Mouse (Mus musculus) large intestine, adult 2 months (tissue): Measurements from ENCODE around the gene Rad9b. TPM values are rescaled to one million over a fixed set of nuclear protein-coding genes. Genes with fewer than 3 reads are reported as not detected.
A peak's percentile ranks its signal among the peaks of the same experiment; 100 is the strongest.

Source experiments
- DNase-seq: peaks from one replicate; pipeline ENCODE4 v3.0.0-alpha.2; 2012; ENCODE audit warnings: low read depth, low spot score
- WGBS: fragments of 180-500 bp; shearing (Covaris S2); methylation state at CpG from one replicate; pipeline ENCODE4 v1.1.7; 2018; 5-methylcytosine and 5-hydroxymethylcytosine counted together
- polyA plus RNA-seq: library from polyadenylated mRNA; depleted of rRNA; stranded (reverse); fragments of >200 nt; gene quantifications from 2 replicates; pipeline ENCODE4 v1.2.3, GENCODE M21; 2012; rRNA removed

Rad9b gene
- 0.95 and 1.7 TPM in 2 replicates for polyA plus RNA-seq

DNA sequence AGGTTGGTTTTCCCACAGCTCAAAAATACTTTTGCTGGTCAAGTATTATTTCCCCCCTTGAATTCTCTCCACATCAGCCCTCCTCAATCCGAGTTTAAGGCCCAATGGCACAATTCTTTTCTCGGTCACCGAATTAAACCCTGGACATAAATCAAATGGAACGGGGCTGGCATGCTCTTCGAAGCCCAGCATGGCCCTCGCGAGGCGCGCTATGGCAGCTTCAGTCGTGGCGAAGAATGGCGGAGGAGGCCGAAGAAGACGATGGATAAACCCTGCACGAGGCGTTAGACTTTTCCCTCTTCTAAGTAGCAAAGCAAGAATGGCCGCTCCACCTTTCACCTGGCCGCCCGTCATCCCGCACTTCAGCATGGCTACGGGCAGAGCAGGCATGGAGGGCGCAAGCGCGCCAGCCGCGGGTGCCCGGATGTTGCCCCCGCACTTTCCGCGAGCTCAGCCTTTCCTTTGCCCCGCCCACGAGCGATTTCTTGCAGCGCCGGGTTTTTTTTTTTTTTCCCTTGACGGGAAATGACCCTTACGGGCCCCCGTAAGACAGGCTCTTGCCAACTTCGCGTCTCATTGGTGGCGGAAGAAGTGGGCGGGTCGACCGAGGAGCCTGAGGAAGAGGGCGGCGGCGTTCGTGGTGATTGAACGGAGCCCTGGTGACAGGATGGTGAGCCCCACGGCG, at the start of gene Rad9b, which contains the start of gene Vps29:
Rad9b (minus strand) TSS at position 427 of the 685 bp plus-strand sequence.
Vps29 (plus strand) TSS at position 563 of the 685 bp plus-strand sequence.
- peak; percentile 98 for DNase-seq
- under 1% methylated on average over 51 of the region's 51 CpGs for WGBS

DNA sequence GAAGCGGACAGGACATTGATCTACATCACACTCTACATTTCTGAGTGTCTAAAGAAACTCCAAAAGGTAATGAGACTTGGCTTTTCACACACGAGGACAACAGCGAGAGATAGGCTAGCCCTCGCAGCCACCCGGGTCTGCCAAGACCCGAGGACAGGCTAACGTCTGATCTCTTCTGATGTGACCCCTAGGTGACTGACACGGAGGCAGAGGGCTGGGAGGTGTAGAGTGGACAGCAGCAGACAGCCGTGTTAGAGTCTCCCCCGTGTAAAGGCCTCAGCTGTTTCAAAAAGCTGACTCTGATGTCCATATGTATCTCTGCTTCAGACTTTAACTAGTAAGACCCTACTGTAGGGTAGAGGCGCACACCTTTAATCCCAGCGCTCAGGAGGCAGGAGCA, 49.3 kb upstream of the Rad9b start:
- no peak for DNase-seq
- WGBS: 92% methylated on average over 12 of the region's 12 CpGs

DNA sequence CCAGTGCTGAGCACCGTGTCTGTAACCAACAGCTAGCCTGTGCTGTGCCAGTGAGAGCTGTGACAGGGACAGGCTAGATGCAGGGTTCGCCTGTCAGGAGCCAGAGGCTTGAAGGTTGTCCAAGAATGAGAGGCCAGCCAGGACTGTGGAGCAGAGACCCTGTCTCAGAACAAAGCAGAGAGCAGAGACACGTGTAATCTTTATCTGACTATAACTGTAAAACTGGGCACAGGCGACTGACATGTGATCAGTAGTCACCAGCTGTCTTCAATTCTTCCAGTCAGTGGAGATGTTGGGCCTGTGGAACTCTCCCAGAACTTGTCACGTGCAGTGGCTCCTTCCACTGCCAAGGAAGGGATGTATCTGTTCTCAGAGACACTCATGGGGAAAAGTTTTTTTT, 48.7 kb upstream of the Rad9b start:
- no peak for DNase-seq
- WGBS: 81% methylated on average over 5 of the region's 5 CpGs

DNA sequence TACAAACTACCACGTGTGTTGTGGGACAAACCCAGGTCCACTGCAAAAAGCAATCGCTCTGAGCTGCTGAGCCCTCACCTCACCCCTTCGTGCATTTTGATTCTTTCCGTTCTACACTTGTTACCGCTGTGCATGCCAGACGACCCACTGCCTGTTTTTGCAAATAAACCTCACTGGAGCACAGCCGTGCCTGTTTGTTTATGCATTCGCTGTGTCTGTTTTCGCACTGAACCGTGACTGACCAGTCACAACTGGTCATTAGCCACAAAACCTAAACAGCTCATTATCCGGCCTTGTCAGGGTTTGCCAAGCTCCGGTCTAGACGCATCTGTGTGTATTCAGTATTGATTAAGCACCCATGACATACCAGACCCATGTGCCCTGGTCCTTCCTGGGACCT, 48.1 kb upstream of the Rad9b start:
- no peak for DNase-seq

DNA sequence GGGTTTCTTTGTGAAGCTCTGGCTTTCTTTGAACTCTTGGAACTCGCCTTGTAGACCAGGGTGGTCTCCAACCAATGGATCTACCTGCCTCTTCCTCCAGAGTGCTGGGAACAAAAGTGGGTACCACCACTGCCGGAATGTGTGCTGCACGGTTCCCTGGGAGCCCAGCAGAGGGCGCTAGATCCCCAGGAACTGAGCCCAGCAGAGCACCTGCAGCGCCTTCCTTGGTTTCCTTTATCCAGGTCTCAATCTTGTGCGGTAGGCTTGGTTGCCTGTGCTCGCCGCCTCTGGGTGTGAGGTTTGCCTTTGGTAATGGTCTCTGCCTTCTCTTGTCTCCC, 47.2 kb upstream of the Rad9b start:
- no peak for DNase-seq
- WGBS: 21% methylated on average over 8 of the region's 8 CpGs

More for the DNA sequence above, 48.1 kb upstream of the Rad9b start:
- 79% methylated on average over 13 of the region's 13 CpGs for WGBS

DNA sequence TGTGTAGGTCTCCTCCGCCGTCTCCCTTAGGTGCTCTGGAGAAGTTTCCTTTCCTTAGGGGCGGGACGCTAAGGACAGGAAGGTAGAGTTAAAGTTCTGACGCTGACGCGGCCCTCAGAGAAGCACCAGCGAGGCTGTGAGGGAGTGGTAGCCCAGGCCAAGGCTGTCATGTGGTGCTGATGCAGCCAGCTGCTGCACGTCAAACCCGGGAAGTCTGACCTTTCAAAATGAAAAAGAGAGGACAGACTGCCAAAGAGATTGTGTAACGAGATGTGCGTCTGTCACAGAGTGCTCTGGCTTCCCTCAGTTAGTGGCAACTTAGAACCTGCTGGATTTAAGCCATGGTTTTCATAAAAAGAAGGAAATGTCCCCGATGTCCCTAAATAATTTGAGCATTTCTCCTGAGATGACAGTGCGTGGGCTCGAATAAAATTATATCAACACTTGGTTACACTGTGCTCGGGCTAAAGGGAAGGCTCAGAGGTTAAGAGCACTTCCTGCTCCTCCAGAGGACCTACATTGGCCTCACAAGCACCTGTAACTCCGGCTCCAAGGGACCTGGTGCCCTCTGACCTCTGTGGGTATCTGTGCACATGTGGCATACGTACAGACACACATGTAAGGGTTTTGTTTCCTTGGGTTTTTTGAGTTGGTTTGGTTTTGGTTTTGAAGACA, 46.7 kb upstream of the Rad9b start:
- WGBS: 60% methylated on average over 18 of the region's 18 CpGs
- no peak for DNase-seq

DNA sequence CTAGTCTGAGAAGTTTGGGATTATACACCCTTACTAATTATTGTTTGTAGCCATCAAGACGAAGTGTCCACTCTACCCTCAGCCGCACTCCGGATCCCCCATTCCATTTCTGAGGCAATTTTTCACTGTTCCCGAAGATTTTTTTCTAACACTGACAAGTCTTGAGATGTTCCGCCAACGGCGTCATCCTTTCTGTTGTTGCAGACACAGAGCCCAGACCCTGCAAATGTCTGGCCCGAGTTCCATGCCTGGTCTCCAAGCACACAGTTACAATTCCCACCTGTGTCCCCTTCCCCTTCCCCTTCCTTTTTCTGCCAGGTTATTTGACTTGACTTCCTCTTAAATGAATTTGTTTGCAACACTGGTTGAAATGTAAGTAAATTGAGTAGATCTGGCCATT, 45.8 kb upstream of the Rad9b start:
- WGBS: 84% methylated on average over 8 of the region's 8 CpGs
- no peak for DNase-seq

DNA sequence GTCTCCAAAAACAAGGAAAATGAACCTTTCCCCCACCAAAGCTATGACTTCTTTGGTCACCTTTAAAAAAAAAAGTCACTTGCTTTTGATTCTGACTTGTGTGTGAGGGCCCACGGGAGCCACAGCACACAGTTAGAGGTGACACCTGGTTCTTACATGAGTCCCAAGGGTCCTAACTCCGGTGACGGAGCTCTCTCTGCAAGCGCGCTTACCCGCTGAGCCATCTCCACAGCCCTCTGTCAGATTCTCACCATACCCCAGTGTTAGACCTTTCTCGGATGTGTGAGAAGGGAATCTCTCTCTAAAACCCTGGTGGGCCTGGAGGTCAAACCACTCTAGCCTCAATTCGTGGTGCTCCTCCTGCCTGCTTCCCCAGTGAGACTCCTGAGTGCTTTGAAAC, 43.5 kb upstream of the Rad9b start:
- DNase-seq: no peak
- WGBS: 88% methylated on average over 8 of the region's 8 CpGs

DNA sequence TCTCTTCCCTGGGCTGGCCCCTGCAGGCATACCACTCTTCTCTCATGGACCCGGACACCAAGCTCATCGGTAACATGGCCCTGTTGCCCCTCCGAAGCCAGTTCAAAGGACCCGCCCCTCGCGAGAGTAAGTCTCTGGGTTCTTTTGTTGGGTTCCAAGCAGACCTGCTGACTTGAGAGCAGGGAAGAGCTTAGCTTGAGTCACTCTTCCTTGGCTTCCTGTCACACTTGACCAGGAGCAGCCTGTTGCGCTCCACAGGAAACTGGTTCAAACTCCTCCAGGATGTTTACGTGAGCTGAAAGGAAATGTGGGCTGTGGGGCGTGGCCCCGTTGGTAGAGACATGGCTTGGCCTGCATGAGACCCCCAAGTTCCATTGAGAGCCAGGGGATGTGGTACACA, 42.8 kb upstream of the Rad9b start:
- 68% methylated on average over 10 of the region's 10 CpGs for WGBS
- DNase-seq: no peak

DNA sequence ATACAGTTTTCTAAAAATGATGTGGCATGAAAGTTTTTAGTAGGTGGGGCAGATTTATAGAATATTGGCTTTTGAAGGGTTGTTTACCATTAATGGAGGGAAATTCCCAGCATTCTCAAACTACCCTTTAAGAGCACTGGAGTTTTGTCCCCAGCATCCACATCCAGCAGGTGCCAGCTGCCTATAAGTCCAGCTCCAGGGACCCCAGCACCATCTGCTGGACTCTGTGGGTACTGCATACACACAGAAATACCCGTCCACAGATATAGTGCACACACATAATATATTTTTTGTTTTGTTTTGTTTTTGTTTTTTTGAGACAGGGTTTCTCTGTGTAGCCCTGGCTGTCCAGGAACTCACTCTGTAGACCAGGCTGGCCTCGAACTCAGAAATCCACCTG, 39.9 kb upstream of the Rad9b start:
- WGBS: 50% methylated on average over 2 of the region's 2 CpGs
- DNase-seq: peak; percentile 44

DNA sequence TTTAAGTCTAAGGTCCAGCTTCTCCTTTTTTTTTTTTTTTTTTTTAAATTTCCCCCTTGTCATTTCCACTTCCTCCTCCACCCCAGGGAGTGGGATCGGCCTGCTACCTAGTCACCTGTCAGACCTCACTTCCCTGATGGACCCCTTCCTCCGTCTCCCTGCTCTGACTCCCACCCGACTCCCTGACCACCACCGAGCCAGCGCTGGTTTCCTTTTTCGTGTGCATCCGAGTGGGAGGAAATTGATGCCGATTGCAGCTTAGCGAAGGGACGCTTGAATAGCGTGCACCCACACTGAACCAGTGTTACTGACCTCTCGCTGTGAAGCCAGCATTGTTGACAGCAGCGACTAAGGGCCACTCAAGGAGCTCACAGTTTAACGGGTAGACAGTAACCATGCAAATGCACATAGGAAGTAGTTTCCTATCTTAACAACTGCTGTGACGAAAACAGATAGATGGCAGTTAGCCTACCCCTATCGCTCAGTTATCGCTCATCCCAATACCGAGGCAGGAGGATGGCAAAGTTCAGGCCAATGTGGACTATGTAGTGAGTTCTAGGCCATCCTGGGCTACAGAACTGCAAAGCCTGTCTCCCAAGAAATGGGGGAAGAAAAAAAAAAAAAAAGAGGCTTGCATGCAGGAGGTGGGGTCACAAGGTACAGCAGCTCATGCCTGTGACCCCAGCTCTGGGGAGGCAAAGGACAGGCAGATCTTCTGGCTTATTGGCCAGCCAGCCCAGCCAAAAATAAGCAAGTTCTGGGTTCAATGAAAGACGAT, 38.4 kb upstream of the Rad9b start:
- no peak for DNase-seq
- 5% methylated on average over 19 of the region's 19 CpGs for WGBS

DNA sequence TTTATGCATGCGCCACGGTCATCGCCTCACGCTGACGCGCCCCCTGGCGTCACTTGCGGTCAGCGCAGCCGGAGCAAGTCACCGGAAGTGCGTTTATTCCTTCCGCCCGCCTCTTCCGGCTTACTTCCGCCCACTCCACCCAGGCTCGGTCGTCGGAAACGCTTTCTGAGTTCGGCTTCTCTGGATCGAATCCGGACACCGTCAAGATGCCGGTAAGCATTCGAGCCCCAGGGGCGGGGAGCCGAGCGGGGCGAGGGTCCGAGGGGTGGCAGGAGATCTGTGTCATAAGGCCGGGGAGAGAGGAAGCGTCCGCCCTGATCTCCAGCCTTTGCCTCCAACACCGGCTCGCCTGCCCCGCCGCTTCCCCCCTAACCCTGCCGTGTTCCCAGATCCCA, 37.8 kb upstream of the Rad9b start, which contains the start of gene Arpc3:
Arpc3 (plus strand) TSS at position 93 of the 395 bp plus-strand sequence.
- WGBS: under 1% methylated on average over 39 of the region's 39 CpGs

DNA sequence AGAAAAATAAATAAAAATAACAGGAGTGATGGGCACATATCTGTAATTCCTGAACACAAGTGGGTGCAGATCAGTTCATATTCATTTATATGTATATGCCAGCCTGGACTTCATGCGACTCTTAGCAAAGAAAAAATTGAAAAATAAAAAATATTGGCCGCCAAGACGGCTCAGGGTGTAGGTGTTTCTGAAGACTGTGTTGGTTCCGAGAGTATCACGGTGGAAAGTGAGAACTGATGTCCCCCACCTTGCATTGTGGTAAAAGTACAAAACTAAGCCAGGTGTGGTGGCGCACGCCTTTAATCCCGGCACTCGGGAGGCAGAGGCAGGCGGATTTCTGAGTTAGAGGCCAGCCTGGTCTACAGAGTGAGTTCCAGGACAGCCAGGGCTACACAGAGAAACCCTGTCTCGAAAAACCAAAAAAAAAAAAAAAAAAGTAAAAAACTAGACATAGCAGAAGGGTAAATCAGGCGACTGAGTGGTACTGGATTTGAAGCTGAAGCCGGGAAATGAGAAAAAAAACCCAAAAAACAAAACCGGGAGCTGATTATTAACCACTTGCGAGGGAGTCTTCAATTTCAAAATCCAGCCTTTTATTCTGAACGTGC, 37.2 kb upstream of the Rad9b start:
- WGBS: 47% methylated on average over 15 of the region's 16 CpGs
- DNase-seq: no peak

More for the DNA sequence above, 37.8 kb upstream of the Rad9b start, which contains the start of gene Arpc3:
- DNase-seq: peak; percentile 67

DNA sequence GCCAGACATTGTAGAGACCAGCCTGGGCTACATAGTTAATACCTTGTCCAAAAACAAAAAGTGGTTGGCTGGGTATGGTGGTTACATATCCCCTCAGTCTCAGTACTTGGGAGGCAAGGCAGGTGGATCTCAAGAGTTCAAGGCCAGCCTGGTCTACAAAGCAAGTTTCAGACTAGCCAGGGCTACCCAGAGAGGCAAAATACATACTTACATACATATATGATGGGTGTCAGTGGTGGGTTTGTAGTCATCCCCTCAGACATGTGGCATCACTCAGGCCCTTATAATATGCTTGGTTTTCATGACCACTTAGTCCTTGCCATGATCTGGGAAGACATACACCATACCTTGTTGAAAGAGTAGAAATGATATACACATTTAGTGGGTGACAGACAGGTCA, 36.6 kb upstream of the Rad9b start:
- no peak for DNase-seq

DNA sequence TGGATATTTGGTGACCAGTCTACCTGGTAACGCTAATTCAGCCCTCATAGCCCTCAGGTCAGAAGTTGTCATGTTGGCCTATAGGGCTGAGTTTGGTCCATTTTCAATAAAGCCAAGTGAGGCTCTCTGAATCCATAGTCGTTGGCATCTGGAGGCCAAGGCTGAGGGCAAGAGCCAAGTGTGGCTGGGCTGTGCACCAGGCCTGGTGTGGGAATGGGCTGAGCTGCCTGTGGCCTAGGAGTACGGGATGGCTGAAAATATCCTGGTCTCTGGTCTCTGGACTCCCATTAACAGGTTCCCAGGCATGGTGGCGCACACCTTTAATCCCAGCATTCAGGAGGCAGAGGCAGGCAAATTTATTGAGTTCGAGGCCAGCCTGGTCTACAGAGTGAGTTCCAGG, 36.0 kb upstream of the Rad9b start:
- no peak for DNase-seq
- WGBS: 91% methylated on average over 5 of the region's 5 CpGs

DNA sequence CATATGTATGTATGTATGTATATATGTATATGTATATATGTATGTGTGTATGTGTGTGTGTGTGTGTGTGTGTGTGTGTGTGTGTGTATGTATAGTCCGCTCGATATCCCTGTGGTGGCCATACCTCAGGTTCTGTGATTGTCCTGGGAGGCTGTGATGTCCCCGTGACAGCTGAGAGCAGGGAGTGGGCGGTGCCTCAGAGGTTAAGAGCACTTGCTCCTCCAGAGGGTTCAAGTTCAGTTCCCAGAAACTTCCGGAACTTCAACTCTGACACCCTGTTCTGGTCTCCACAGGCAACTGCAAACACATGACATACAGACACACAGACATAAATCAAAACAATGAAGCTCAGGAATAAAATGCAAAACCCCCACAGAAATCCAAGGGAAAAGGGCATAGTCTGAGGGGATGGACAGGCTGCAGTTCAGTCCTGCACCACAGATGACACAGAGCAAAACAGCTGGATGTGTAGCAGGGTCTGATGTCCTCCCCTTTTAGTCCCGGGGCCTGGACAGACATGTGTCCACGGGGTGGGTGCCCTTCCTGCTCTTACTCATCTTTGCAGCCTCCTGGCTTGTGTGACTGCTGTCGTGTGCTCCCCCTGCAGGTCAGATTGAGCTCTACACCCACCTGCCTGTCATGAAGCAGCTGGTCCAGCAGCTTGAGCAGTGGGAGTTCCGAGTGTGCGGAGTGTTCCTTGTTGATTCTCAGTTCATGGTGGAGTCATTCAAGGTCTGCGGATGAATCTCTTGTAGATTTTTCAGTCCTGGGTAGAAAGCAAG, 25.5 kb upstream of the Rad9b start:
- DNase-seq: no peak
- WGBS: 44% methylated on average over 11 of the region's 11 CpGs

DNA sequence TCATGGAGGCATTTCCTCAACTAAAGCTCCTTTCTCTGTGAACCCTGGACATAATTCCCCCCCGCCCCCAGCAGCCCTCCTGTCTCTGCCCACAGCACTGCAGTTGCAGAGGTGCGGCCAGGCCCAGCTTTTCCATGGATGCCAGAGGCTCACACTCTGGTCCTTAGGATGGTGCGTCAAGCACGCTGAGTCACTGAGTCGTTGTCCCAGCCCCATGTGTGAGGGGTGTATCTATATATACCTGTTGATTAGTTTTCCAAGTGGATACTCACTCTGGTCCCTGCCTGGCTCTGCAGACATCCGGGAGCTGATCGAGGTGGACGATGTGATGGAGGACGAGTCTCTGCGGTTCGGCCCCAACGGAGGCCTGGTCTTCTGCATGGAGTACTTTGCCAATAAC, 24.1 kb upstream of the Rad9b start:
- no peak for DNase-seq
- WGBS: 93% methylated on average over 12 of the region's 12 CpGs

DNA sequence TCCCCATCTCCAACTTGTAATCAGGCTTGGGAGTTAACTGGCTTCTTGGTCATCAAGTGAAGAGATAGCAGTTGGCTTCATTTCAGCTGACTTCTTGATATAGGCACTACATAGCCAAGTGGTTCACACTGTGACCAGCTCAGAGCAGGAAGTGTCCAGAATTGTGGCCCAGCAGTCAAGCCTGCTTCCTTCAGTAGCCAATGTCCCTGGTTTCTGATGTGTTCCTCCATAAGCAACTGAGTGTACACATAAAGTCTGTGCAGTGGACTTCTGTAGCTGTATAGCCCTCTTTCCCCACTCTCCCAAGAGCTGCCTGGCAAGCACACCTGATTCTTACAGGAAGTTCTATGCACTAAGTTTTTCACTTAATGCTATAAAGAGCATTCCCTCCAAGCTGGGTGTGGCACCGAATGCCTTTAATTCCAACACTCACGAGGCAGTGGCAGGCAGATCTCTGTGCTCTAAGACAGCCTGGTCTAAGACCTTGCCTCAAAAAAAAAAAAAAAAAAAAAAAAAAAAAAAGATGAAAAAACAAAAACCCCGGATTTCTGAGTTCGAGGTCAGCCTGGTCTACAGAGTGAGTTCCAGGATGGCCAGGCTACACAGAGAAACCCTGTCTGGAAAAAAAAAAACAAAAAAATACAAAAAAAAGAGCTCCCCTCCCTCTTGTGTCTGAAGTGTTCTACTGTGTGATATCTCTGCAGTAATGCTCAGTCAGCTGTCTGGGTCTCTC, 23.2 kb upstream of the Rad9b start:
- WGBS: 76% methylated on average over 4 of the region's 4 CpGs
- DNase-seq: no peak

DNA sequence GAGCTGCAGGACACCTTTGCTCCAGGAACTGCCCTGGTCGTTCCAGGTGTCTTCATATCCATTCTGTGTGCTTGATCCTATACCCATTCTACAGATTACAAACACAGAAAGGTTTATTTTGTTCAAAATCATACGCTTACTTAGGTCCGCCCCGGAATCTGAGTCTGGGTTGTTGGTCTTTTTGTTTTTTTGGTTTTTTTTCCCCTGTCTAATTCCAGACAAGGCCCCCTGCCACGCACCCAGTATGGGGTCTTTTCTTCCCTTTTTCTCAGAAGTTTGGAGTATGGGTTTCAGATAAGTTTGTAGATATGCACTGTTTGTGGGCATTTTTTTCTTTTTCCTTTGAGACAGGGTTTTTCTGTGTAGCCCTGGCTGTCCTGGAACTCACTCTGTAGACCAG, 18.8 kb upstream of the Rad9b start:
- DNase-seq: no peak
- 4% methylated on average over 5 of the region's 5 CpGs for WGBS
